Mouse (Mus musculus) midbrain, postnatal 0 days (tissue): ENCODE data around the gene Rdh11. TPM values are rescaled to one million over a fixed set of nuclear protein-coding genes. Genes with fewer than 3 reads are reported as not detected.

Experiments
- ATAC-seq: fragments of 200-750 bp; cut with Nextera tagmentation; 2 replicates; pipeline ENCODE4 v1.8.0; 2017; ENCODE audit warnings: moderate number of reproducible peaks, mild to moderate bottlenecking, moderate TSS enrichment, moderate library complexity; ENCODE audit not compliant: low FRiP score
- DNase-seq: peaks from one replicate; pipeline ENCODE4 v3.0.0-alpha.2; 2015; ENCODE audit warnings: low spot score
- H3K27ac ChIP-seq: fragments of 300-500 bp; sonication (generic); 2 replicates; pipeline ENCODE4 v1.5.1; 2014; ENCODE audit warnings: low read depth, mild to moderate bottlenecking, low read length, mixed read lengths
- H3K27me3 ChIP-seq: fragments of 300-500 bp; sonication (generic); 2 replicates; pipeline ENCODE4 v1.6.1; 2014; ENCODE audit warnings: low read length, control low read depth, mixed read lengths; ENCODE audit not compliant: insufficient read depth
- H3K36me3 ChIP-seq: fragments of 300-500 bp; sonication (generic); 2 replicates; pipeline ENCODE4 v1.6.1; 2014; ENCODE audit warnings: low read length, control low read depth, mixed read lengths; ENCODE audit not compliant: insufficient read depth
- H3K4me1 ChIP-seq: fragments of 300-500 bp; sonication (generic); 2 replicates; pipeline ENCODE4 v1.6.1; 2014; ENCODE audit warnings: mild to moderate bottlenecking, control low read depth, antibody characterized with exemption, low read length, mixed read lengths; ENCODE audit not compliant: insufficient read depth
- H3K4me2 ChIP-seq: fragments of 300-500 bp; sonication (generic); 2 replicates; pipeline ENCODE4 v1.6.1; 2014; ENCODE audit warnings: low read depth, mild to moderate bottlenecking, low read length, mixed read lengths; ENCODE audit not compliant: poor library complexity, severe bottlenecking
- H3K4me3 ChIP-seq: fragments of 300-500 bp; sonication (generic); 2 replicates; pipeline ENCODE4 v1.5.1; 2014; ENCODE audit warnings: low read depth, mild to moderate bottlenecking, low read length, moderate library complexity
- H3K9ac ChIP-seq: fragments of 300-500 bp; sonication (generic); replicated peaks from 2 replicates; pipeline ENCODE4 v1.6.1; 2014; ENCODE audit warnings: mild to moderate bottlenecking, low read length, moderate library complexity, mixed read lengths; ENCODE audit not compliant: poor library complexity, severe bottlenecking
- H3K9me3 ChIP-seq: fragments of 300-500 bp; sonication (generic); 2 replicates; pipeline ENCODE4 v1.6.1; 2016; ENCODE audit warnings: low read length, control low read depth
- CTCF ChIP-seq: IDR thresholded peaks from 2 replicates; pipeline ENCODE4 v1.5.1; 2016; ENCODE audit warnings: antibody characterized with exemption, mild to moderate bottlenecking
- WGBS: fragments of 180-500 bp; shearing (Covaris S2); extraction: QIAGEN DNeasy Blood & Tissue Kit; methylation state at CpG from one replicate; pipeline ENCODE4 v1.1.7; 2014; 5-methylcytosine and 5-hydroxymethylcytosine counted together
- polyA plus RNA-seq: library from polyadenylated mRNA; unstranded; fragments of >200 nt; fragmentation: Nextera tagmentation; extraction: Ambion mirVana; gene quantifications from 2 replicates; pipeline ENCODE4 v1.2.1, GENCODE M21; 2015
- total RNA-seq: library from RNA; depleted of rRNA; stranded (reverse); fragments of >200 nt; gene quantifications from 2 replicates; pipeline ENCODE4 v1.2.3, GENCODE M21; 2014

Rdh11 gene
- total and polyA plus RNA-seq, 2 experiments from 2014 or later, result 35.3 to 46.8 TPM

DNA sequence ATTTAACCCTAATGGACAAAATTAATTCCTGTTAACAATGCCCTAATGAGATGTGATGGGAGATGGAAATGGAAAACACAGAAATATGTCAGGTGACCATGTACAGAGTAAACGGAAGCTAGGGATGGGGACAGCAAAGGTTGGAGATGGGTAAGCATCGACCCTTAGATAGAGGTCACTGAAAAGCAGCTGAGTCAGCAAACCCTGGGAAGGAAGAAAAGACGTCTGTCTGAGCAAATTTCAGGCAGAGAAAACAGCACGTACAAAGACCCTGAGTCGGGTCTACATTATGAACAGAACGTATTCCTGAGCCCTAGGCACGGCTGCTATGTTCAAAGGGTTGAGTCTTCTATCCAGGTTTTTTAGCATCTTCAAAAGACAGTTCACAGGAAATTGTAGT lies 55.1 kb downstream of the Rdh11 start:
- H3K36me3 ChIP-seq, result no peaks in the 10 kb centered on the region
- no peaks in the 10 kb centered on the region for H3K27me3 ChIP-seq
- H3K4me1 ChIP-seq, result no peaks in the 10 kb centered on the region
- DNase-seq (no peak), ATAC-seq (no peak)
- no peaks in the 10 kb centered on the region for H3K9me3 ChIP-seq
- H3K27ac ChIP-seq, result no peak overlapping the region
- WGBS, result 69% methylated on average over 7 of the region's 7 CpGs
- H3K9ac ChIP-seq, result no peak overlapping the region
- no peak overlapping the region for H3K4me2 ChIP-seq
- H3K4me3 ChIP-seq, result no peak overlapping the region
- no peak for TF ChIP-seq CTCF

DNA sequence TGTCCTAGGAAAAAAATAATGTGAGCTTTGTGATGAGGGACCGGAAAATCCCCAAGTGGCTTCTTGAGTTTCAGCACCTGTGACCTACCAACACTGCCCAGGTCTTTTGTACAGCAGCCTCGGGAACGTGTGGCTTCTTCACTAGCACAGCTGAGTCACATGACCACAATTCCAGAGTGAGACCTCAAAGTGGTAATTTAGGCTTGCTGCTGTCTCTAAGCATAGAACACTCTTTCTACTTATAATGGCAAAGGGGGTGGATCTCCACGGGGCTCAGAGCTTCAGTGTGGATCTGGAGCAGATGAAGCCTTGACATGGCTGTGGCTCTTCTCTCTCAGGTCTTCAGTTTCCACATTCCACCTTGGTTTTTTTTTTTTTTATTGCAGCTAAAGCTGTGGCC lies 57.0 kb downstream of the Rdh11 start:
- ATAC-seq, result no peak

DNA sequence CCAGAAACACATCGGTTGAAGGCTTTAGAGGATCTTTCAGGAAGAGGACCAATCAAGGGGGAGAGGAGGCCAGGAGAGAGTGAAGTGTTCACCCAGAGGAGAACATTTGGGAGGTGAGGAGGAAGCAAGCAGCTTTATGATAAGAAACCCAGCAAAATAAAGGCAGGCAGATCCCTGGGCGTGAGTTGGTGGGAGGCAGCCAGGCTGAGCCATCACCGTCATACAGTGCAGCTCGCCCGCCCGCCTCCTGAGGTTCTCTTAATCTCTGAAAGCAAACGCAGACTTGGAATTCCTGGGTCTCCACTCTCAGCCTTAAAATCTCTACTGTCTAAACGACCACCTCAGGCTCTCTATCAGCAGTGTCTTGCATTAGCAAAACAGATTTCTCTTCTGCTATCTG lies 57.4 kb downstream of the Rdh11 start:
- DNase-seq (no peak), ATAC-seq (no peak)
- Histone ChIP-seq H3K4me3 (no peak overlapping the region), H3K9me3 (no peaks in the 10 kb centered on the region), H3K4me2 (no peak overlapping the region), H3K27me3 (no peaks in the 10 kb centered on the region), H3K27ac (no peak overlapping the region), H3K36me3 (no peaks in the 10 kb centered on the region), H3K4me1 (no peaks in the 10 kb centered on the region), H3K9ac (no peak overlapping the region)
- no peak for TF ChIP-seq CTCF
- WGBS, result 42% methylated on average over 8 of the region's 8 CpGs

More for the DNA sequence above, 57.0 kb downstream of the Rdh11 start:
- no peaks in the 10 kb centered on the region for H3K9me3 ChIP-seq
- WGBS, result 39% methylated on average over 4 of the region's 4 CpGs
- no peaks in the 10 kb centered on the region for H3K27me3 ChIP-seq
- no peaks in the 10 kb centered on the region for H3K36me3 ChIP-seq
- no peak overlapping the region for H3K9ac ChIP-seq
- no peaks in the 10 kb centered on the region for H3K4me1 ChIP-seq
- H3K4me2 ChIP-seq, result no peak overlapping the region
- H3K27ac ChIP-seq, result no peak overlapping the region
- H3K4me3 ChIP-seq, result no peak overlapping the region
- no peak for DNase-seq
- TF ChIP-seq CTCF, result no peak

DNA sequence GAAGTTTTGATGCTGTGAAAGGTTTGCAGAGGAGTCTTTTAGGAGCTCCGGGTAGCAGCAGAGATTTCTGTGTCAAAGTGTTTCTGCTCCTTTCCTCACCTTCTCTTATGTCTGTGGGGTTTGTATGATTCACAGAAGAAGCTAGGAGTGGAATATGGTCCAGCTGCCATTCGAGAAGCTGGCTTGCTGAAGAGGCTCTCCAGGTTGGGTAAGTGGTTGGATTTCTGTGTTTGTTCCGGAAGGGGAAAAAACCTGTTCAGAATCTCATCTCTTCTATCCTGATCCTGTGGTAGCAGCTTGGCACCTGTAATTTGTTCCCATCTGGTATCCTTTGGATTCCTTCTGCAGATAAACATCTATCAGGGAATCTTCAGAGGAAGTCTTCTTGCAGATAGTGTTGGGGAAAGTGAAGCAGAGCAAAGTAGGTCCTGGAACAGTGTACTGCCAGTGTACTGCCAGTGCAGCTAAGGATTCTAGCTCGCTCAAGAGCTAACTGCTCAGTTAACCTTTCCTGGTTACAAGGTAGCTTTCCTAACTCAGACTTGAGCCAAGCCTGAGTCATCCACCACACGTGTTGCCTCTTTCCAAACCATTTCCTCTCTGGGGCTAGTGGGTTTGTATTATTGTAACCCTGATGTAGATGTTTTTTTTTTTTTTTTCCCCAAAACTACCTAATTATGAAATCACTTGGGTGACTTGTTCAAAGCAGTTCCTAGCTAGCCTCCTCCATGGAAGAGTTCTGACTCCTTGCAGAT lies 60.2 kb downstream of the Rdh11 start:
- H3K36me3 ChIP-seq, result no peaks in the 10 kb centered on the region
- peak overlapping the region; percentile 18; the same call in 1 of the 2 replicates for H3K27ac ChIP-seq
- no peaks in the 10 kb centered on the region for H3K27me3 ChIP-seq
- no peak for TF ChIP-seq CTCF
- no peak for ATAC-seq
- H3K9me3 ChIP-seq, result no peaks in the 10 kb centered on the region
- peak overlapping the region; percentile 83 for H3K4me2 ChIP-seq
- peak overlapping the region; percentile 63; the same call in 1 of the 2 replicates for H3K9ac ChIP-seq
- DNase-seq, result no peak
- WGBS, result 24% methylated on average over 5 of the region's 5 CpGs
- H3K4me3 ChIP-seq, result peak overlapping the region; percentile 54
- no peaks in the 10 kb centered on the region for H3K4me1 ChIP-seq

DNA sequence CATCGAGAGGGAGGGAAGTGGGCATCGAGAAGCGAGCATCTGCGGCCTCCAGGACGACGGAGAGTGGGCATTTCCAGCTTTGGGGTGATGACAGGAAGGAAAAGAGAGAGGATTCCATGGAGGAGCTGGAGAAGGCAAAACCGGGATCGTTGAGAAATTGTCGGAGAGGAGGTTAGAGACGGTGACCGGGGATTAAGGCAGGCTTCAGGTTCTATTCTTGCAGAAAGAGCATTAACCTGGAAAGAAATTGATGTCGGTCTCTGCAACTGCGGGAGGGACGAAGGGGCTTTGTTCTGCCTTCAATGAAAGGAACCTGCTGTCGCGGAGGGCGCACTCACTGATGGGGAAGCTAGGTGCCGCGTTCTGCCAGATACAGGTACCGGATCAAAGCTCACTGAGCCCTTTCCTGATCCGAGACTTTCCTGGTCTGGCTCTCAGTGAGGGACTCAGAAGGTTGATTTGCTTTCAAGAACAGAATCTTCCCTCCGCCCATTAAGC lies 60.9 kb downstream of the Rdh11 start:
- Histone ChIP-seq H3K27ac (peak overlapping the region; percentile 26), H3K36me3 (no peaks in the 10 kb centered on the region), H3K4me3 (peak overlapping the region; percentile 54), H3K27me3 (no peaks in the 10 kb centered on the region), H3K9me3 (no peaks in the 10 kb centered on the region), H3K4me1 (no peaks in the 10 kb centered on the region), H3K4me2 (peak overlapping the region; percentile 83), H3K9ac (peak overlapping the region; percentile 63)
- WGBS, result under 1% methylated on average over 22 of the region's 22 CpGs
- TF ChIP-seq CTCF, result peak; percentile 17; the same call in 1 of the 2 replicates
- DNase-seq, result peak; percentile 14
- peak; percentile 47; the same call in 1 of the 2 replicates for ATAC-seq
